In the genomic region with DNA sequence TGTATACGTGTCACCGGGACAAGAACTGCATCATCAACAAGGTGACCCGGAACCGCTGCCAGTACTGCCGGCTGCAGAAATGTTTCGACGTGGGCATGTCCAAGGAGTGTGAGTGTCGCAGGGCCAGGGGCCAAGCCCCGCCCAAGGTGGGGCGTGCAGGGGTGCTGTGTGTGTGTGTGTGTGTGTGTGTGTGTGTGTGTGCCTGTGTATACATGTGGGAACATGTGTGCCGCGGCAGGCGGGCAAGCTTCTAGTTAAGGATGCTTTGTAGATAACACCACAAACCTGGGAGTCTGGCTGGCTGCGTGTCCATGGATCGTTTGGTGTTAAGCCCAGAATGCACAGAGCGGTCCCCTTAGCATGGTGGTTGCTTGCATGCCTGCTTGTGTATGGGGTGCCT, we compare ENCODE assay signal across 9 mouse cellular contexts. TPM values are rescaled to one million over a fixed set of nuclear protein-coding genes. Genes with fewer than 3 reads are reported as not detected.
A peak's percentile ranks its signal among the peaks of the same experiment; 100 is the strongest.
DNase-seq lines count a peak whose midpoint lies in the region; ATAC-seq lines count a peak whose summit lies in the region.
"Had no signal": no experiment of that assay in that cellular context is flagged by ENCODE, and none has a peak within 500 bp of the region (broad histone marks: within the 10 kb centered on the region; RNA-seq: fewer than 3 reads in every experiment).

No protein-coding gene starts in this region.

- H3K4me2 ChIP-seq in embryonic facial prominence, embryonic 15.5 days (replicated peaks) = no peak overlapping the region
- H3K4me2 ChIP-seq in hindbrain, embryonic 11.5 days (replicated peaks; ENCODE audit: low read depth, low read length) = peak overlapping the region; percentile 98

- H3K27ac ChIP-seq in embryonic facial prominence, embryonic 15.5 days (replicated peaks) = peak overlapping the region; percentile 74
- peak overlapping the region; percentile 99 for H3K27ac ChIP-seq in hindbrain, embryonic 11.5 days (ENCODE audit: low read depth, low read length)

- no peaks in the 10 kb centered on the region for H3K27me3 ChIP-seq in embryonic facial prominence, embryonic 15.5 days
- no peaks in the 10 kb centered on the region for H3K27me3 ChIP-seq in hindbrain, embryonic 11.5 days (ENCODE audit: control insufficient read depth, insufficient read depth, low read length)

- WGBS in embryonic facial prominence, embryonic 15.5 days = 47% methylated on average over 16 of the region's 16 CpGs
- whole genome bisulfite sequencing in hindbrain, embryonic 11.5 days = 50% methylated on average over 16 of the region's 16 CpGs

- peak; percentile 33 for DNase-seq in kidney, postnatal 10 days
- no peak for DNase-seq in kidney, adult 18-20 months
- peak; percentile 43 for DNase-seq in hindbrain, embryonic 11.5 days (ENCODE audit: low spot score)
- peak; percentile 38 for DNase-seq in neural tube, embryonic 10.5 days (ENCODE audit: extremely low spot score, low spot score)
- DNase-seq in right cerebral cortex, adult 18-20 months = no peak
- DNase-seq in frontal cortex, postnatal 36 days (ENCODE audit: low spot score in 2 of 2) = no peak

- H3K4me1 ChIP-seq in embryonic facial prominence, embryonic 15.5 days = peaks cover 91% of the 10 kb centered on the region
- H3K4me1 ChIP-seq in hindbrain, embryonic 11.5 days (replicated peaks; ENCODE audit: control insufficient read depth, insufficient read depth, low read length) = peaks cover 69% of the 10 kb centered on the region

- no peak overlapping the region for H3K4me3 ChIP-seq in embryonic facial prominence, embryonic 15.5 days (replicated peaks)
- peak overlapping the region; percentile 23; the same call in 1 of the 2 replicates for H3K4me3 ChIP-seq in hindbrain, embryonic 11.5 days (ENCODE audit: low read depth, low read length)

- H3K9ac ChIP-seq in embryonic facial prominence, embryonic 15.5 days = no peak overlapping the region
- H3K9ac ChIP-seq in hindbrain, embryonic 11.5 days (ENCODE audit: low read depth, low read length) = peak overlapping the region; percentile 45

- no peak for ATAC-seq in embryonic facial prominence, embryonic 15.5 days (ENCODE audit: insufficient number of reproducible peaks, low FRiP score, low TSS enrichment, low read depth)
- no peak for ATAC-seq in hindbrain, embryonic 11.5 days (ENCODE audit: low FRiP score)
- no peak for ATAC-seq in erythroid progenitor cell, adult 5-6 weeks (replicated peaks; ENCODE audit: low FRiP score, poor library complexity, severe bottlenecking)

- peaks cover 53% of the 10 kb centered on the region for H3K36me3 ChIP-seq in embryonic facial prominence, embryonic 15.5 days
- H3K36me3 ChIP-seq in hindbrain, embryonic 11.5 days (ENCODE audit: control insufficient read depth, insufficient read depth, low read length) = no peaks in the 10 kb centered on the region

- H3K9me3 ChIP-seq in embryonic facial prominence, embryonic 15.5 days (replicated peaks) = no peaks in the 10 kb centered on the region
- H3K9me3 ChIP-seq in hindbrain, embryonic 11.5 days (ENCODE audit: control insufficient read depth, low read length) = no peaks in the 10 kb centered on the region

RNA-seq across cellular contexts. Expression of a gene that starts 14.7 kb away (rescaled TPM):
- 0.96 and 1.1 TPM in 2 replicates for polyA plus RNA-seq in embryonic facial prominence, embryonic 15.5 days (2015; fragmentation: Nextera tagmentation; extraction: Ambion mirVana)
- 0.28 and 0.74 TPM in 2 replicates for polyA plus RNA-seq in hindbrain, embryonic 11.5 days (2014; fragmentation: Nextera tagmentation; extraction: Ambion mirVana)
- total RNA-seq in erythroid progenitor cell, adult 5-6 weeks (2015; ENCODE audit: low replicate concordance) = not detected in 2 replicates
- not detected in 2 replicates for total RNA-seq in erythroid progenitor cell, adult 5-6 weeks (2017; ENCODE audit: low replicate concordance)
- total RNA-seq: liver, adult 2 months had no signal
- polyA plus RNA-seq: liver, adult 2 months had no signal

RNA-seq across cellular contexts. Expression of a gene that starts 40.5 kb away (rescaled TPM):
- 50.0 and 53.5 TPM in 2 replicates for polyA plus RNA-seq in embryonic facial prominence, embryonic 15.5 days (2015; fragmentation: Nextera tagmentation; extraction: Ambion mirVana)
- polyA plus RNA-seq in hindbrain, embryonic 11.5 days (2014; fragmentation: Nextera tagmentation; extraction: Ambion mirVana) = 48.3 and 51.2 TPM in 2 replicates
- 4.3 and 18.4 TPM in 2 replicates for total RNA-seq in erythroid progenitor cell, adult 5-6 weeks (2015; ENCODE audit: low replicate concordance)
- total RNA-seq in erythroid progenitor cell, adult 5-6 weeks (2017; ENCODE audit: low replicate concordance) = 0.51 and 1.4 TPM in 2 replicates

RNA-seq across cellular contexts. Expression of a gene that starts 55.9 kb away (rescaled TPM):
- polyA plus RNA-seq in embryonic facial prominence, embryonic 15.5 days (2015; fragmentation: Nextera tagmentation; extraction: Ambion mirVana) = 162 and 168 TPM in 2 replicates
- polyA plus RNA-seq in hindbrain, embryonic 11.5 days (2014; fragmentation: Nextera tagmentation; extraction: Ambion mirVana) = 332 and 333 TPM in 2 replicates
- total RNA-seq in erythroid progenitor cell, adult 5-6 weeks (2015; ENCODE audit: low replicate concordance) = 1,106 and 1,185 TPM in 2 replicates
- total RNA-seq in erythroid progenitor cell, adult 5-6 weeks (2017; ENCODE audit: low replicate concordance) = 1,820 and 2,303 TPM in 2 replicates

Comparison
In these comparisons a context has a peak if more than half of its experiments do, and no peak if none do; other contexts are left out.
1. DNase-seq: peak in kidney, postnatal 10 days (single experiment), hindbrain, embryonic 11.5 days (single experiment) and neural tube, embryonic 10.5 days (single experiment); none in kidney, adult 18-20 months (single experiment), right cerebral cortex, adult 18-20 months (single experiment) and frontal cortex, postnatal 36 days (0 of 2).